14 mouse cellular contexts compared by ENCODE assay signal in genomic region chr3:149280807-149281789, GRCm38 (mm10).
DNase-seq lines count a peak whose midpoint lies in the region; ATAC-seq and TF ChIP-seq lines count a peak whose summit lies in the region.
"Had no signal": no experiment of that assay in that cellular context is flagged by ENCODE, and none has a peak within 500 bp of the region (broad histone marks: within the 10 kb centered on the region; RNA-seq: fewer than 3 reads in every experiment).

No protein-coding gene starts in this region.

- no peak overlapping the region for H3K4me3 ChIP-seq in liver, postnatal 0 days (ENCODE audit: low read depth, low read length)
- no peak overlapping the region for H3K4me3 ChIP-seq in CH12.LX (replicated peaks in 1 of 3; ENCODE audit: low read depth in 2 of 3, low read length in 2 of 3, poor library complexity in 1 of 3)
- H3K4me3 ChIP-seq: heart, embryonic 15.5 days; hindbrain, embryonic 15.5 days; midbrain, embryonic 13.5 days; stomach, embryonic 15.5 days had no signal

- dilution Hi-C loops in CH12.LX (cut with MboI; ENCODE audit: extremely low pct_ligation_motif_present, extremely low pct_unique_long_range_greater_than_20kb, low sequenced_read_pairs) = no loop called here

- H3K79me2 ChIP-seq in CH12.LX (replicated peaks; ENCODE audit: control insufficient read depth, extremely low read depth, insufficient read depth, poor library complexity, severe bottlenecking) = no peaks in the 10 kb centered on the region

- in situ Hi-C loops in CH12.LX (cut with MboI; ENCODE audit: low pct_ligation_motif_present, low pct_unique_long_range_greater_than_20kb, low sequenced_read_pairs) = no loop called here

- peaks cover 3% of the 10 kb centered on the region for H3K4me1 ChIP-seq in liver, postnatal 0 days (ENCODE audit: insufficient read depth)
- H3K4me1 ChIP-seq in CH12.LX (ENCODE audit: control insufficient read depth in 1 of 2, insufficient read depth in 2 of 2) = peaks cover 5 to 22% of the 10 kb centered on the region in 2 experiments
- H3K4me1 ChIP-seq: heart, embryonic 15.5 days; hindbrain, embryonic 15.5 days; stomach, embryonic 15.5 days had no signal

- TF ChIP-seq POLR2A in CH12.LX (IDR thresholded peaks at IDR 0.05; ENCODE audit: low read depth, low read length) = no peak

- no peak for TF ChIP-seq CTCF in liver, postnatal 0 days (IDR thresholded peaks at IDR 0.05; ENCODE audit: low read depth)
- TF ChIP-seq CTCF in CH12.LX (conservative IDR thresholded peaks at IDR 0.05 in 1 of 2, IDR thresholded peaks at IDR 0.05 in 1 of 2; ENCODE audit: low read depth in 2 of 2, low read length in 2 of 2) = no peak

- no peak overlapping the region for H3K9ac ChIP-seq in liver, postnatal 0 days (replicated peaks)
- no peak overlapping the region for H3K9ac ChIP-seq in CH12.LX (ENCODE audit: insufficient read depth, low read depth)
- H3K9ac ChIP-seq: heart, embryonic 15.5 days; hindbrain, embryonic 15.5 days; midbrain, embryonic 13.5 days; stomach, embryonic 15.5 days had no signal

- H3K4me2 ChIP-seq in liver, postnatal 0 days (ENCODE audit: low read depth, low read length) = no peak overlapping the region
- no peak overlapping the region for H3K4me2 ChIP-seq in CH12.LX (ENCODE audit: insufficient read depth, low read depth, poor library complexity, severe bottlenecking)
- H3K4me2 ChIP-seq: heart, embryonic 15.5 days; hindbrain, embryonic 15.5 days; midbrain, embryonic 13.5 days; stomach, embryonic 15.5 days had no signal

- no peaks in the 10 kb centered on the region for H3K9me3 ChIP-seq in liver, postnatal 0 days (ENCODE audit: low read length)
- H3K9me3 ChIP-seq in CH12.LX (replicated peaks; ENCODE audit: low read length) = no peaks in the 10 kb centered on the region
- H3K9me3 ChIP-seq: heart, embryonic 15.5 days; hindbrain, embryonic 15.5 days; midbrain, embryonic 13.5 days; stomach, embryonic 15.5 days had no signal

- no peak for TF ChIP-seq RAD21 in CH12.LX (IDR thresholded peaks at IDR 0.05; ENCODE audit: low read depth, low read length)

- no peaks in the 10 kb centered on the region for H3K27me3 ChIP-seq in liver, postnatal 0 days (ENCODE audit: insufficient read depth, low read length)
- no peaks in the 10 kb centered on the region for H3K27me3 ChIP-seq in CH12.LX (replicated peaks)
- H3K27me3 ChIP-seq: heart, embryonic 15.5 days; hindbrain, embryonic 15.5 days; midbrain, embryonic 13.5 days; stomach, embryonic 15.5 days had no signal

- DNase-seq in liver, postnatal 0 days = no peak
- DNase-seq in liver (no peak), CH12.LX (ENCODE audit: extremely low read depth) (no peak), R1 (ENCODE audit: low read depth, low spot score) (peak; percentile 35)
- no peak for DNase-seq in cerebellum, postnatal 25 days
- no peak for DNase-seq in gastrocnemius, postnatal 4 days (ENCODE audit: low spot score in 2 of 2)
- DNase-seq: adrenal gland, adult 2 months; cerebellum, adult 2 months; kidney, adult 11 months had no signal

- no peak overlapping the region for H3K27ac ChIP-seq in liver, postnatal 0 days (ENCODE audit: low read depth)
- H3K27ac ChIP-seq in CH12.LX (ENCODE audit: insufficient read depth, low read depth) = no peak overlapping the region
- H3K27ac ChIP-seq: heart, embryonic 15.5 days; hindbrain, embryonic 15.5 days; midbrain, embryonic 13.5 days; stomach, embryonic 15.5 days had no signal

- peak; percentile 21; the same call in 1 of the 2 replicates for ATAC-seq in liver, postnatal 0 days
- peak; percentile 81 for ATAC-seq in megakaryocyte progenitor cell, adult 5-6 weeks (replicated peaks; ENCODE audit: poor library complexity)
- ATAC-seq: midbrain, embryonic 13.5 days had no signal

- TF ChIP-seq EP300 in liver, postnatal 0 days (IDR thresholded peaks at IDR 0.05; ENCODE audit: low read depth) = no peak
- no peak for TF ChIP-seq EP300 in CH12.LX (IDR thresholded peaks at IDR 0.05; ENCODE audit: low read length)

- no peaks in the 10 kb centered on the region for H3K36me3 ChIP-seq in liver, postnatal 0 days (replicated peaks; ENCODE audit: insufficient read depth, low read length)
- H3K36me3 ChIP-seq in CH12.LX (replicated peaks in 1 of 2; ENCODE audit: control insufficient read depth in 1 of 2, insufficient read depth in 1 of 2, low read length in 1 of 2) = no peaks in the 10 kb centered on the region
- H3K36me3 ChIP-seq: heart, embryonic 15.5 days; hindbrain, embryonic 15.5 days; midbrain, embryonic 13.5 days; stomach, embryonic 15.5 days had no signal

- WGBS in liver, postnatal 0 days (ENCODE audit: insufficient replicate concordance) = 45% methylated on average over 9 of the region's 9 CpGs

TF ChIP-seq in CH12.LX, 34 proteins besides CTCF, POLR2A, EP300 and RAD21:
- TF ChIP-seq CHD1 (IDR thresholded peaks at IDR 0.05; ENCODE audit: low read depth, low read length) (no peak), JUND (conservative IDR thresholded peaks at IDR 0.05; ENCODE audit: low read depth, low read length) (no peak), USF2 (conservative IDR thresholded peaks at IDR 0.05; ENCODE audit: low read depth, low read length) (peak; percentile 92), ELF1 (IDR thresholded peaks at IDR 0.05; ENCODE audit: low read depth, low read length) (peak; percentile 55; the same call in 1 of the 2 replicates), HCFC1 (IDR thresholded peaks at IDR 0.05; ENCODE audit: low read depth, low read length) (peak; percentile 50), NRF1 (IDR thresholded peaks at IDR 0.05; ENCODE audit: low read depth, low read length) (peak; percentile 63), SMC3 (IDR thresholded peaks at IDR 0.05; ENCODE audit: low read depth, low read length) (no peak), POLR2AphosphoS2 (IDR thresholded peaks at IDR 0.05; ENCODE audit: low read depth, low read length) (no peak), BHLHE40 (IDR thresholded peaks at IDR 0.05; ENCODE audit: low read depth, low read length) (peak; percentile 63), USF1 (IDR thresholded peaks at IDR 0.05; ENCODE audit: low read depth, low read length) (peak; percentile 85), MAX (IDR thresholded peaks at IDR 0.05; ENCODE audit: low read length) (peak; percentile 83)
TF ChIP-seq in CH12.LX: peak in this region for 7.
